Mouse (Mus musculus) adrenal gland, postnatal 36 days (tissue): ENCODE data around the gene Ankrd6. TPM values are rescaled to one million over a fixed set of nuclear protein-coding genes. Genes with fewer than 3 reads are reported as not detected.

Experiments
- DNase-seq, 2 experiments: peaks; one replicate each; pipeline ENCODE4 v3.0.0; 2021; ENCODE audit warnings: mixed read lengths in 1 of 2
- total RNA-seq, 2 experiments: library from RNA; stranded (reverse); gene quantifications; 2 replicates each; pipeline ENCODE4 v1.2.3; 2021

Gene Ankrd6
- total RNA-seq, 2 experiments from 2014 or later = 1.6 to 3.1 TPM

DNA sequence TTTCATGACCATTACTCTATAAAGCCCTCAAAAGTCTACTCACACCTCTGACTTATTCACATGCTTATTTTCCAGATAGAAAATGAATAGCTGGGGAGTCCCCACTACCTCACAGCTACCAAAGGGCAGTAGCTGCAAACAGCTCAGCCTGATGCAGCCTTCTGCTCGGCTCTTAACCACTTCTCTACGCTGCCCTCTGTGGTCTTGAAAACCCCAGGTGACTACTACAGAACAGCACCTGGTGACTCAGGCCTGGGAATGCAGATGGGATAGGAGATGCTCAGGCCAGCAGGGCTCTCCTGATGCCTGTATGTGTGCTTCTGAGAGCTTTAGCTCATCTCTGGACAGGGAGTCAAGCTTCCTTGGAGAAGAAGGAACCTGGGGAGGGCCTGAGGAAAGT lies 45.3 kb downstream of the Ankrd6 start:
- no peak for DNase-seq

DNA sequence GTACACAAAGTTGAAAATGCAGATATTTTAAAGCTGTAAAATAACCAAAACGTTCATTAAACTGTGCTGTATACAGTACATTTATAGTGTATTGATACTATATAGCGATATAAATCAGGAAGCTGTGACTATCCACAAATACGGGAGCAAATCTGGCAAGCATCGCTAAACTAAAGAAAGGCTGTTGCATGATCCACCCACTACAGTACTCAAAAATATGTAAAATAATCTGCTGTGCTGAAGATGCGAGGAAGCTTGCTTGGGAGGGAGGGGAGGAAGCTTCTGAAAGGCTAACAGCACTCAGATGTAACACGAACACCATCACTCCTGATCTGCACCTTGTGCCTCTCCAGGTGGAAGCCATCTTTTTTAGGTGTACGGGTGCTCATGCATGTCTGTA lies 46.8 kb downstream of the Ankrd6 start:
- DNase-seq = no peak

DNA sequence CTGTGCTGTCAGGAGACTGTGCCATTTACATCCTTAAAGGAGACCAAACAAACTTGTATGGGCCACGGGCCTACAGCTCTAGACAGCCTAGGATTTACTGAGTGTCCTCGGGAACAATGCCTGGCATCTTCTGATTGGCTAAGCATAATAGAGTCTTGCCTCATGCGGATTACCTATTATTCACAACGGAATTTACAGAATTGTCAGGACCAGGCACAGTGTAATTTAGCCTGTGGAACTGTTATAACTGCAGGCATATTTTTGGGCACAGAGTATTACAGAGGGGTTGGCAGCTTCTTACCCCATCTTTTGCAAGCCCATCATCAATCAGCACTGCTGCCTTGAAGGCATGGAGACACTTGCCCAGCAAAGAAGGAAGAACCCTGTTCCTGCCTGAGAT lies 51.6 kb downstream of the Ankrd6 start:
- no peak for DNase-seq

DNA sequence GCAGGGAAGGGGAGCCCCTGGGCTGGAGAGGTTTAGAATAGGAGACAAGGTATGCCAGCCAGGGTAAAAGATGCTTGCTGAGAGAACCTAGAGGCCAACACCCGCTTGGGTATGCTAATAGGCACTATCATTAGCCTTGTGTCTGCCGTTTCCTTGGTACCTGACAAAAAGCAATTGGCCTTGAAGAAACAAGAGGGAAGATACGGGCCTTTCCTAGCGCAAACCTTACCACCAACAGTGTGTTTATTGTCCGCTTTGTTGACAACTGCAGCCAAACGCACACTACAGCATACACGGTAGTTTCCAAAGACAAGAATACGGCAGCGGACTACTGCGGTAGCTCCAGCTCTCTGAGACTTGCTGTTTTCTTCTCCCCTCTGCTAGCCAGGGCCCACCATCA lies 59.3 kb downstream of the Ankrd6 start:
- DNase-seq = no peak

DNA sequence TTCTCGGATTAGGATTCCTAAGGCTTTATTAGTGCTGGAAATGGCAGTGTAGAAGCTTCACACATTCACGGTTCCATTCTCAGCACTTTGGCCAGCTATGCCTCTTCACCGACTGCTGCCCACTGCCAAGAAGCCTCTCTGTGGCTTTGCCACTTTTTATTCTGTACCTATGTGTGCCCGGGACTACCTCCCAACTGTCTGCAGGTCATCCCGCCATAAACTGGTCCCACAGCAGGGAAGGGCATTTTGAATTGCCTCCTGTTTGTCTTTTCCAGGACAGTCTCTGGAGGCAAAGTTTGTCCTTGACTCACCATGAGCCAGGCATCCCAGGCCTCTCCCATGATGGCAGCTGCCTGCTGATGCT lies 59.9 kb downstream of the Ankrd6 start:
- no peak for DNase-seq

DNA sequence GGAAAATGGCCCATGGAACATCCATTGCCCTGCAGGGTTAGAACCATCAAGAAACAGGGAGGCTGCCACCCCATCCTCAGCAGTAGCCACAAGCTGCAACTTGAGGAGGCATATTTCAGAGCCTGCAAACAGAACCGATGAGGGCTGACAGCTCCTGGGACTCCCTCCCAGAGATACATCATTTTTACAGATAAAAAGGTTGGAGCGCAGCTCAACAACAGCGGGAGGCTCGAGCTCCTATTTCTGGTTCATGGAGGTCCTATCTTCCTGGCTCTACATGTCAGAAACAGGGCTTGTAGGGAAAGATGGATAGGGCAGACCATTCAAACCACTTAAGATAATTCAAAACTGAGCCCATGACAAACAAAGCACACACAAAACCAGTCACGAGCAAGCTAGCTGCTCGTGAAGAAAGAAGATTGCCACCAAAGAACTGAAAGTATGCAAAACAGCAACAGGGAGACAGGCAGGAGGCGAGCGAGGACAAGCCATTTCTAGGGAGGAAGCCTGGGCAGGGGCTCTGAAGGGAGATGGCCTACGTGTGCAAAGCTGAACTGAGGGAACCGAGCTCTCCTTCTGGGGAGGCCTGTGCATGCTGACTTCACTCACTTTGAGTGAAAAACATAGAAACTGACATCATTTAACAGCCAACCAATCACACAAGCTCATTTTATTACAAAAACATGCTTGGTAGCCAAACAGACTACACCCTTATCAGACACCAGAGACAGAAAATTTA lies 60.5 kb downstream of the Ankrd6 start:
- DNase-seq = no peak

DNA sequence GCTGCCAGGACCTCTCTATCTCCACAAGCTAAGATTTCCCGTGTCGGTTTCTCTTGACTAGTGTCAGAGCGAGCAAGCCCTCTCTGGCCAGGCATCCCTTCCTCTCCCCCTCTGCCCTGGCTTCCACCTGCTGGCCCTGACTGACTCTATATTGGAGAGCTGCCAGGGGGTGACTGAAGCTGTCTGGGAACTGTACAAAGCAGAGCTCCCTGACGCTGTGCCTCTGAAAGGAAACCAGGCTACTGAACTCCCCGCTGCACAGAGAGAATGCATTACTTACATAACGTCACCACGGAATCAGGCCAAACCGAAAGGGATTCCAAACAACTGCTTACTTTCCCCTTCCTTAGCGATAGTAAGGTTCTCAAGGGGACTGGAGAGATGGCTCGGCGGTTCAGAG lies 61.4 kb downstream of the Ankrd6 start:
- DNase-seq = peak; percentile 46 to 54

DNA sequence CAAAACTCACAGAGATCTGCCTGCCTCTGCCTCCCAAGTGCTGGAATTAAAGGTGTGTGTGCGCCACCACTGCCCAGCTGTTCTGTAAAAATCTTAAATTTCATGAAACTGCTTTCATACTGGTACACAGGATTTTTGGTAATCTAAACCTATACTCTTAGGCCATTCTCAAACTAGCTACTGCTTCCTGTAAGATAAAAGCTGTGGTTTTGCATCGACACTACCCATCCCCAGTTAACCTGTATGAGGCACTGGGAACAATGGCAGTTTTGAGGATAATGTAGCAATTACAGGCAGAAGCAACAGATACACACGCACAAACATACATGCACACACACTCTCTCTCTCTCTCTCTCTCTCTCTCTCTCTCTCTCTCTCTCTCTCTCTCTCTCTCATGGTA lies 64.2 kb downstream of the Ankrd6 start:
- no peak for DNase-seq

DNA sequence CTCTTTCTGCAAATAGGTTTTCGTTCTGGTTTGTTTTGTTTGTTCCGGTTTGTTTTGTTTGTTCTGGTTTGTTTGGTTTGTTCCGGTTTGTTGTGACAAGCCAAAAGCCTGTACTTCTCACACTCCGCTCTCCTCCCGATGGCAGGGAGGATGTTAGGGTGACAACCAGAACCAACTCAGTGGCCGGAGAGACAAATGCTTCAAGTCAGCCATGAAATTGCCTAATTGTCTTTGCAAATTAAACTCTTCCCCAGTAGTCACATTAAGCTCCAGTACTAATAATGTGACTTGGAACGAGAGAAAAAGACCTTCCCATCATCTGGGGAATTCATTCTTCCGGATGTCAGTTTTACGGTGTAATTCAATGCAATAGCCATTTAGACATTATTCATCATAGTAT lies 66.0 kb downstream of the Ankrd6 start:
- DNase-seq = no peak

DNA sequence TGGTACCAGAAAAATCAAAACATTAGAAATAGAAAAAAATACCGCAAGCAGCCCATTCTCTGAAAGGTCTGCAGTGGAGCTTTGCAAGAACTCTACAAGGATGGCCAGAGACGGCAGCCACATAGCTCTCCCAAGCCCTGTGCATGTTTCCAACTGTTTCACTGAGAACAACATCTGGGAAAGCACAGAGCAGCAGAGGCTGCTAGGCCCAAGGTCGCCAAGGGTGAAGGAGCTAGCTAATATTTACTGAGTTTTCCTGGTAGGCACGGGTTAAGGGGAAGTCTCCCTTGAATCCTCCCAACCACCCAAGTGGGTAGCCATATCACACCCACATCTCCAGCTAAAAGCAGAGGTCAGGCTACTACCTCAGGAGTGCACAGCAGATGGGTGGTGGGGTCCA lies 69.6 kb downstream of the Ankrd6 start:
- no peak for DNase-seq

DNA sequence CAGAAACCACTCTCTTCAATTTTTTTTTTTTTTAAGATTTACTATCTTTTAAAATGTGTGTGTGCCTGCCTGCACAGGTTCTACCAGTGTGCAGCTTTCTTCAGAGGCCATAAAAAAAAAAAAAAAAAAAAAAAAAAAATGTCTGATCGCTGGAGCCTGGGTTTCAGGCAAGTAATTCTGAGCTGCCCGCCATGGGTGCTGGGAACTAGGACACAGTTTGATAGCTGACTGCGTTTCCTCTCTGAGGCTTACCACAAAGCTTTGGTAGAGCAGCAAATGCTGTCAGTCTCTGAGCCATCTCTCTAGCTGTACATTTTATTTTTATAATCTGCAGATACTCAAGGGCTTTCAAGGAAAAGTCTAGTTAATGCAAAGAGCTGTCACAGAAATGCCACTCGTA lies 76.0 kb downstream of the Ankrd6 start:
- DNase-seq = no peak

DNA sequence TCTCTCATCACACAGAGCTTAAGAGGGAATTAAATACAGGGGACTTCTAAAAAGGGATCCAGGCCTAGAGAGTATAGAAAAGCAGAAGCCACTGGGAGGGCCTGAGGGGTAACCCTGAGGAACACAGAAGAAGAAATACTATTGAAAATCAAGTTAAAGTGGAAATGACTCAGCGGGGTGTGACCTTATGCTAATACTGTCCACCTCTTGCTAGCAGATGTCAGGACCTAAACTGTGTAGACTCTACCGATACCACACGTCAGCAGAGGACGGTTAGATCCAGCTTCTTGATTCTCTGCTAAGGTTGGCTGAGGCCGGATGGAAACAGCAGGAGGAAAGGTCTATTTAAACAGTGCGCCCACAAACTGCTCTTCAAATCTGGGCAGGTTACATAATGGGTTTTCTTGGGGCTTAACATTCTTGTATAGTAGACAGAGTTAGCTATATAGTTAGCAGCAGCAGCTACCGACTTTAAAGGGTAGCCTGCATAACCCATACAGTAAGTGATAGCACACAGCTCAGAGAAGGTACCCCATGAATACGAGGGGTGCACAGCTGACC lies 78.4 kb downstream of the Ankrd6 start:
- DNase-seq = no peak

DNA sequence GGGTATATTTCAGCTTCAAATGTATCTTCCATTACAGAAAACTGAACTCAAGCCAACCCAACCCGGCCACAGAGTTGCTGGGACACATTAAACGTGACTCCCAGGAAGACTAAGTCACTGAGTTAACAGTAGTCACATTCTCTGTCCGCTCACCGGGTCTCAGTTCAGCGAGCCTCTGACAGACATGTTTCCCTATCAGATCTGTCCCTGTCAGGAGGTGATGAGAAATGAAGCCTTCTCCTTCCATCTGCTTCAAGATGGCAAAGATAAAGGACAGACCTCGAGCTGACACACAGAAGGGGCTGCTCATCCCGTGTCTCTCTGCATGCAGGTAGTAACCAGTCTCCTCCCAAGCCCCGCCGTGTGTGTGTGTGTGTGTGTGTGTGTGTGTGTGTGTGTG lies 81.3 kb downstream of the Ankrd6 start:
- no peak for DNase-seq

DNA sequence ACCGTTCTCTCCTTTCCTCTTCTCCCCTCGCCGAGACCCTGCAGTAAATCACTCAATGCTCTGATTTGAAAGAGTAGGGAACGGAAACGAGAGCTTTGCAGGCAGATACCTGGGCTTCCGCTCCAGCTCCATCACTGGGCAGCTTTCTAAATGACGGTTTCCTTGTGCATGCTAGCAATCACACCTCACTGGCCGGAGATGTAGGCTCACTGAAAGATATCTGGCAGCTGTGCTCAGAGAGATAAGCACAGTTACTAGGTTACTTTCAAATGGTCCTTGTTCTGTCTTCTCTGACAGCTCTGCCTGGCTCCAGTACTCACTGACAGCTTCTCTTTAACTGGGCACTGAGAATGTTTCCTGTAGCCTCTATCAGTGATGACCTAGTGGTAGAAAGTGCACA lies 81.8 kb downstream of the Ankrd6 start:
- DNase-seq = no peak

DNA sequence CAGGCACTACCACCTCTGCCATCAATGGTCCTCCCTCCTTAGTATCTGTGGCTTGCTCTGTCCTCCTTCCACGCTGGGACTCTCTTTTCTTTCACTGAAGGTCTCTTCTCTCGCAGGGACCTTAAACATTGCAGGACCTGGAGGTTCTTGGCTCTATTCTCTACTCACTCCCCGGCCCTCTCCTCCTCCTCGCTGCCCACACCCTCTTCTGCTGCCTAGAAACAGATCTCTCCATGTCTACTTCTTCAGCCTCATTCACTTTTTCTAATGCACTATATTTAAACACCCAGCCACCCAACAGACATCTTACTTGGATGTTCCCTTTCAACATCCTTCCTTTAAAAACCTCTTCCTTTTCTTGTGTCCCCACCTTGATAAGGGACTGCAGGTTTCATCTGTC lies 82.2 kb downstream of the Ankrd6 start:
- no peak for DNase-seq

DNA sequence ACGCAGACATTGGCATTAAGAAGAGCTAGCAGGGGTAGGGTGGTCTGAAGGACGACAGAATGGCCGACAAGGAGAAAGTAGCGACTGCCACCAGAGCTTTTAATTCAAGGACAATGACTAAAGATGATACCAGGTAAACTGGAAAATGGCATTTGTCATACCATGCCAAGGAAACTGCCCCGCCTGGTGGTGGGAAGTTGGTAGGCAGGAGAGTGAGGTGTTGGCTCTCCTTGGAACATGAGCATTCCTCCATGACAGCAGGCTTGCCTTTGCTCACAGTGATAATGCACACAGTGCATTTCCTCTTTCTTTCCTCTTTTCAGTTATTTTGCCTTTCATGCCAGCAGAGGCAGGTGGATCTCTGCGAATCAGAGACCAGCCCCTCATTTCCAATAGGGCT lies 83.2 kb downstream of the Ankrd6 start:
- peak in 1 of 2 experiments; percentile 16 for DNase-seq

DNA sequence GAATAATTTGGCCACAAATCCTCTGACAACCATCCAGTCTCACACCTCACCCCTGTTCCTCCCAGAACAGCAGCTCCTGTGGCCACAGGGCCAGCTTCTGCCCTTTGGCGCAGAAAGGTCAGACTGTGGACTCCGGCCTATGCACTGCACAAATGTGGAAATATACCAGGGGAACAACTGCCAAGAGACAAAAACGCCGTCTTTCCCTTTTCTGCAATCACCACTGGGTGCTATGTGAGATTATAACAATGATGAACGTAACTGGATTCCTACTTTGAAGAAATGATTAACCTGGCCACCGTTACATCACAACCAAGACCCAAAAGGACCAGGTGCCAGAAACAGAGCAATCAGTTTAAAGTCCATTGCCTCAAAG lies 85.8 kb downstream of the Ankrd6 start:
- no peak for DNase-seq

DNA sequence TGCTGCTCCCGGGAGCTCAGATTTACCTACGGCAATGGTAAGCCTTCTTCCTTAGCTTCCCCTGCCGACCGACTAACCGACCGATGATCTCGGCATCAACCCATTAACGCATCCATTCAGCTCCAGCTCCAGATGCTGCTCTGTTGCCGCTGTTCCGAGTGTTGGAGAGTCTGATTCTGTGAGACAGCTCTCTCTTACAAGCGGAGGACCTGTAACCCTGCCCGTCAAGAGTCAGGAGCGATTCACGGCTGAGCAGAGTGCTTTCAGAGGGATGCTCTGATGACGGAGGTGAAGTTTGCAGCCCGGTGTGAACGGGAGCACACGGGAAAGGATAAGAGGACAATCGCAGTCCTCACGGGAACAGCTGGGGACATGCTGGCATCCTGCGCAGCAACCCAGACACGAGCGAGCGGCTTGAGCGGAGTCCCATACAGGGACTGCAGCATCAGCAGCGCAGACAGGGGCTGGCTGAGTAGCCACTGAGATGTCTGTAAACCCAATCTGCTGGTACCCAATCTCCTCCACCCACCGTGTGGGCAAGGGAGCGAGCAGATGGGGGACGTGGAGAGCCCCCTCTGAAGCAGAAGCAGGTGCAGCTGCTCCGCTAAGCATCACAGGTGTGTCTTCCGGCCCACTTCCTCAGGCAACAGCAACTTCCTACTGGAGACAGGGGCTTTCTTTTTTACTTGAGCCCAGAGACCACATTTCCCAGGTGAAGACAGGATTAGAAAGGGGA lies 86.3 kb downstream of the Ankrd6 start:
- DNase-seq = no peak

DNA sequence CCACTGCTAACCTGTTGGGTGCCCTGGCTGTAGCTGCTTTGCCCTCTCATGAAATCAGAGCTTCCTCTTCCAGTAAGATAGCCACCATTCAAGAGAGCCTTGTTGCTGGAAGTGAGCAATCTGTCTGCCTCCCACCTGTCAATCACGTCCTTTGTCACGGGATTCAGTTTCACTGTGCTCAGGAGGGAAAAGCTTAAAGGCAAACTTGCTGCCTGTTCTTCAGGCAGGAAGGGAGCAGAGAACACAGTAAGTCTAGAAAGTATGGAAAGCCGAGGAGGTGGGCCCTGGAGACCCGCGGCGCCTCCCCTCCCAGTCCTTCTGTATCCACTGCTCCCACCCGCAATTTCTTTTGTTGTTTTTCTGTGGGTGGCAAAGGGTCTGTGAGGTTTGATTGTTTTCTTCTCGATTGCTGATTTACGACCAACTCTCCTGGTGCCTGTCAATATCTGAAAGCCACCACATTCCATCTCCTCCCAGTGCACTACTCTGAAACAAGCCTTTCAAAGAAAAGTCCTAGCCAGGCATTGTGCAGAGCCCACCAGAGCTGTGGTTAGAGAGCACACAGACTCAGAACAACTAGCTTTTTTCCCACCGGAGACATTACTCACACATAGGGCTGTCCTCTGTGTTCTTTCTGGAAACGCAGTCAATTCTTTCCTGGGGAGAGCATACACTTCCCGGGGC lies 87.1 kb downstream of the Ankrd6 start:
- no peak for DNase-seq

DNA sequence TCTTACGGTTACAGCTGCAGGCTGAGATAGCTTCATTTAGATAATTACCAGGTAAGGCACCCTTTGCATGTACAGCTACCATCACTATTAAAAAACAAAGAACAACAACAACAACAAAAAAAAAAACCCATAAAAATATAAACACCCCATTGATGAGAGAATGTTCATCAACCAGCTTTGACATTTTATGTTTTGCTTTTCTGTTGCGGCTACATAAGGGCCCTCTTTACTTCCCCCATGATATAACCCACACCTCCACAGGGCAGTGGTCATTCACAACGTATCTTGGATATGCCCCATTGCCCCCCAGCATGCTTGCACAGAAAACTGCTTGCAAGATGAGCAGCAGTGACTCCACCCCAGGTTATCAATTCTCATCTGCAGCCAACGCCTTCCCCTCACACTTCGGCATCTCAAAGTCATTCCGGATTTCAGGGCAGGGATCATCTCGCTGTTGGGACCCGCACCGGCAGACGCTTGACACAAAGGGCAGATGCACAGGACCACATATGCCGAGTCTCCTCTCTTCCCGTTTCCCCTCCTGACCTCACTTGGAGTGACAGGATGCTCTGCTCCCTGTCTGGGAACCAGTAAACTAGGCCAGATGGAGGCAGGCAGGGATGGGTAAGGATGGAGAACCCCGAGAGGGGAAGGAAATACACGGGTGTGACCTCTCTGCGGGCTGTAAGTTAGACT lies 87.7 kb downstream of the Ankrd6 start:
- no peak for DNase-seq

DNA sequence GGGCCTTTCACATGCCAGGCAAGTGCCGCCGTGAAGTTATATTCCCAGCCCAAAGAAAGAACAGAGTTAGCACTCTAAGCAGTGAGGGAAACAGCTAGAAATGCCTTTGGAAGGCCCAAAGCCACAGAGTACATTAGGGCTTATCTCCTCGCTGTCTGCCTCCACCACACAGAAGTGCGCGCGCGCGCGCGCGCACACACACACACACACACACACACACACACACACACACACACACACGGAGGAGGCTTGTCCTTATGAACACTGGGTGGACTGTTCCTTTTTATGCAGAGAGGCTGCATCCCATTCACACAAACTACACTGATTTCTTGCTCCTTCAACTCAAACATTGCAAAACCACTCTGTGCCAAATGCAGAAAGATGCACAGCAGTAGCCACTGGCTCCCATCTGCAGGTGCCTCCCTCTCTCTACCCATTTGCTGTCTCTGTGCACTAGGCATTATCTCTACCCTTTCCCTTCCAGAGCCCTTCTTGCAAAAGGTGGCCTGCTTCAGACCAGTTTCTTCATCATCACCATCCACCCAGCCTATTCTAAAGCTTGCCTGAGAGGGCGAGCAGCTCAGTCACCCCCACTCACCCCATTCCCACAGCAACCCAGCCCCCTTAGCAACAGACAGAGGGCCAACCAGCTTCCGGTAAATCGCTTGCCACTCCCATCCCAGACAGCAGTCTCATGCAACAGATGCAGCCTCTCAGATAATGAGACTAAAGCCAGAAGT lies 88.5 kb downstream of the Ankrd6 start:
- no peak for DNase-seq
